11 mouse cellular contexts compared by ENCODE assay signal in the genomic region with DNA sequence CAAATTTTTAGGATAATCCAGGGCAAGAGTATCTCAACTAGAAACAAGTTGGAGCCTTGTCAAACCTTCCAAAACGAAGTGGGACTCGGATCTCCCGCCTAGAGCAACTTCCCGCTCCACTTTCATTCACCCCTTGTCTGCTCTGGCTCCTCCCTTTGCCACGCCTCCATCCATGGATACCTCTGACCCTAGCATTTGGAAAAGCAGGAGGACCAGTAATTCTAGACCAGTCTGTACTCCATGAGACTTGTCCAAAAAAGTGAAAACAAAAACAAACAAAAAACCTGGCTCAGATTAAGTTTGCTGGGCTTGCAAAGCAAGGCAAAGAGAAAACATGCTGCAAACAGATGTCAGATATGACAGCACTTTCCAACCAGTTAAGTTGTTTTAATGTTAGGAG. TPM values are rescaled to one million over a fixed set of nuclear protein-coding genes. Genes with fewer than 3 reads are reported as not detected.
DNase-seq lines count a peak whose midpoint lies in the region; ATAC-seq and TF ChIP-seq lines count a peak whose summit lies in the region.
"Had no signal": no experiment of that assay in that cellular context is flagged by ENCODE, and none has a peak within 500 bp of the region (broad histone marks: within the 10 kb centered on the region; RNA-seq: fewer than 3 reads in every experiment).

No protein-coding gene starts in this region.

- no peak for TF ChIP-seq CTCF in kidney, postnatal 0 days (IDR thresholded peaks at IDR 0.05; ENCODE audit: low read depth)

- ATAC-seq in limb, embryonic 11.5 days (ENCODE audit: insufficient number of reproducible peaks, low FRiP score, low TSS enrichment, low read depth): no peak
- no peak for ATAC-seq in kidney, postnatal 0 days (replicated peaks; ENCODE audit: low FRiP score, low read depth)
- no peak for ATAC-seq in heart, embryonic 12.5 days (ENCODE audit: insufficient number of reproducible peaks, low FRiP score)
- ATAC-seq: intestine, embryonic 15.5 days; Patski had no signal

- no peaks in the 10 kb centered on the region for H3K9me3 ChIP-seq in limb, embryonic 11.5 days (ENCODE audit: control insufficient read depth, low read length)
- no peaks in the 10 kb centered on the region for H3K9me3 ChIP-seq in limb, embryonic 10.5 days (replicated peaks)
- no peaks in the 10 kb centered on the region for H3K9me3 ChIP-seq in kidney, postnatal 0 days (replicated peaks; ENCODE audit: low read length)
- no peaks in the 10 kb centered on the region for H3K9me3 ChIP-seq in heart, embryonic 12.5 days (replicated peaks)
- H3K9me3 ChIP-seq: intestine, embryonic 15.5 days; limb, embryonic 13.5 days had no signal

- H3K27me3 ChIP-seq in limb, embryonic 11.5 days (ENCODE audit: control insufficient read depth, insufficient read depth, low read length): no peaks in the 10 kb centered on the region
- no peaks in the 10 kb centered on the region for H3K27me3 ChIP-seq in limb, embryonic 10.5 days (ENCODE audit: low read depth, poor library complexity, severe bottlenecking)
- H3K27me3 ChIP-seq in kidney, postnatal 0 days (ENCODE audit: insufficient read depth, low read length): no peaks in the 10 kb centered on the region
- no peaks in the 10 kb centered on the region for H3K27me3 ChIP-seq in heart, embryonic 12.5 days (replicated peaks)
- H3K27me3 ChIP-seq: intestine, embryonic 15.5 days; limb, embryonic 13.5 days; Patski had no signal

- no peak overlapping the region for H3K4me2 ChIP-seq in limb, embryonic 11.5 days (ENCODE audit: low read depth, severe bottlenecking)
- no peak overlapping the region for H3K4me2 ChIP-seq in kidney, postnatal 0 days (ENCODE audit: low read length)
- no peak overlapping the region for H3K4me2 ChIP-seq in heart, embryonic 12.5 days
- H3K4me2 ChIP-seq: intestine, embryonic 15.5 days had no signal

- no peak overlapping the region for H3K27ac ChIP-seq in limb, embryonic 11.5 days (replicated peaks; ENCODE audit: low read depth, low read length)
- H3K27ac ChIP-seq in limb, embryonic 10.5 days: no peak overlapping the region
- H3K27ac ChIP-seq in kidney, postnatal 0 days: no peak overlapping the region
- no peak overlapping the region for H3K27ac ChIP-seq in heart, embryonic 12.5 days (ENCODE audit: poor library complexity, severe bottlenecking)
- H3K27ac ChIP-seq: intestine, embryonic 15.5 days; limb, embryonic 13.5 days had no signal

- H3K36me3 ChIP-seq in limb, embryonic 11.5 days (ENCODE audit: control insufficient read depth, insufficient read depth, low read length): no peaks in the 10 kb centered on the region
- H3K36me3 ChIP-seq in limb, embryonic 10.5 days: peaks cover 19% of the 10 kb centered on the region
- H3K36me3 ChIP-seq in kidney, postnatal 0 days (ENCODE audit: insufficient read depth, low read length): no peaks in the 10 kb centered on the region
- peaks cover 11% of the 10 kb centered on the region for H3K36me3 ChIP-seq in heart, embryonic 12.5 days
- H3K36me3 ChIP-seq: intestine, embryonic 15.5 days had no signal

- peak; percentile 23 for DNase-seq in limb, embryonic 11.5 days (ENCODE audit: low spot score)
- DNase-seq in limb, embryonic 10.5 days (ENCODE audit: low spot score): no peak
- peak; percentile 78 for DNase-seq in adipocyte (ENCODE audit: low spot score)
- DNase-seq in kidney, postnatal 0 days (ENCODE audit: low spot score): peak; percentile 22
- peak; percentile 7 for DNase-seq in lung, postnatal 14 days
- DNase-seq in right cerebral cortex, postnatal 25 days: no peak
- DNase-seq in c-Kit-positive CD71-positive TER-119-positive erythroid progenitor cells, embryonic 14.5 days (ENCODE audit: low spot score): no peak

- H3K9ac ChIP-seq in limb, embryonic 11.5 days (ENCODE audit: low read length): no peak overlapping the region
- H3K9ac ChIP-seq in kidney, postnatal 0 days (ENCODE audit: low read depth, low read length): no peak overlapping the region
- no peak overlapping the region for H3K9ac ChIP-seq in heart, embryonic 12.5 days
- H3K9ac ChIP-seq: intestine, embryonic 15.5 days; limb, embryonic 13.5 days had no signal

- peaks cover 6% of the 10 kb centered on the region; the same call in 1 of the 2 replicates for H3K4me1 ChIP-seq in limb, embryonic 11.5 days (ENCODE audit: control insufficient read depth, insufficient read depth, low read length)
- H3K4me1 ChIP-seq in limb, embryonic 10.5 days: peaks cover 27% of the 10 kb centered on the region
- H3K4me1 ChIP-seq in kidney, postnatal 0 days (replicated peaks; ENCODE audit: insufficient read depth, low read length): peaks cover 20% of the 10 kb centered on the region; the same call in 1 of the 2 replicates
- H3K4me1 ChIP-seq in heart, embryonic 12.5 days (replicated peaks): peaks cover 17% of the 10 kb centered on the region

- no peak overlapping the region for H3K4me3 ChIP-seq in limb, embryonic 11.5 days (ENCODE audit: low read depth, low read length)
- H3K4me3 ChIP-seq in limb, embryonic 10.5 days: no peak overlapping the region
- H3K4me3 ChIP-seq in kidney, postnatal 0 days (replicated peaks; ENCODE audit: low read depth, low read length): no peak overlapping the region
- H3K4me3 ChIP-seq in heart, embryonic 12.5 days: no peak overlapping the region
- H3K4me3 ChIP-seq: intestine, embryonic 15.5 days had no signal

- 11% methylated on average over 5 of the region's 5 CpGs for WGBS in limb, embryonic 11.5 days
- 16% methylated on average over 5 of the region's 5 CpGs for WGBS in limb, embryonic 10.5 days
- WGBS in kidney, postnatal 0 days: 11% methylated on average over 5 of the region's 5 CpGs
- WGBS in heart, embryonic 12.5 days: 23% methylated on average over 5 of the region's 5 CpGs

RNA-seq across cellular contexts. Expression of a gene that starts 1.6 kb away (rescaled TPM):
- 26.9 and 32.0 TPM in 2 replicates for polyA plus RNA-seq in limb, embryonic 11.5 days (2014; fragmentation: Nextera tagmentation; extraction: Ambion mirVana)
- 20.7 and 25.4 TPM in 2 replicates for polyA plus RNA-seq in limb, embryonic 10.5 days (2016; fragmentation: Nextera tagmentation; extraction: Ambion mirVana)
- polyA plus RNA-seq in kidney, postnatal 0 days (2015; fragmentation: Nextera tagmentation; extraction: Ambion mirVana): 11.8 and 12.6 TPM in 2 replicates
- 25.8 and 27.8 TPM in 2 replicates for polyA plus RNA-seq in heart, embryonic 12.5 days (2016; fragmentation: Nextera tagmentation; extraction: Ambion mirVana)

Comparison
In these comparisons a context has a peak if more than half of its experiments do, and no peak if none do; other contexts are left out.
1. DNase-seq: peak in limb, embryonic 11.5 days (single experiment), adipocyte (single experiment), kidney, postnatal 0 days (single experiment) and lung, postnatal 14 days (single experiment); none in limb, embryonic 10.5 days (single experiment), right cerebral cortex, postnatal 25 days (single experiment) and c-Kit-positive CD71-positive TER-119-positive erythroid progenitor cells, embryonic 14.5 days (single experiment).